Comparison of ENCODE assay signal across 26 mouse cellular contexts in the genomic region with DNA sequence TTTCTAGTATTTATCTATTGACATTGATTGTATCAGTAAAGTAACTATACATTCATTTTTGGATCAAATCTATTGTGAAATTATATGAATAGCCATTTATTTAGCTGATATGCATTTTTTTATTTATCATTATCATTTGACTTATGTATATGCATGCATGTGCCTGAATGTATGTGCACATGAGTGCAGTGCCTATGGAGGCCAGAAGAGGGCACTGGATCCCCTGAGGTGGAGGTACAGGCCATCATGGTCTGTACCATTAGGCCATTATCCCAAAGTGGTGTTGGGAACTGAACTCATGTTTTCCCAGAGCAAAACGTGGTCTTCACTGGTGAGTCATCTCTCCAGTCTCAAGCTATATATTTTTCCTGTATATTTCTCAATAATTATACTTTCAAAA.
A peak's percentile ranks its signal among the peaks of the same experiment; 100 is the strongest.
DNase-seq lines count a peak whose midpoint lies in the region; ATAC-seq and TF ChIP-seq lines count a peak whose summit lies in the region.
"Had no signal": no experiment of that assay in that cellular context is flagged by ENCODE, and none has a peak within 500 bp of the region (broad histone marks: within the 10 kb centered on the region; RNA-seq: fewer than 3 reads in every experiment).

No protein-coding gene starts in this region.

- H3K9ac ChIP-seq in forebrain, postnatal 0 days: no peak overlapping the region
- H3K9ac ChIP-seq in lung, embryonic 14.5 days: no peak overlapping the region
- H3K9ac ChIP-seq: embryonic facial prominence, embryonic 13.5 days; hindbrain, embryonic 14.5 days; limb, embryonic 15.5 days; liver, embryonic 15.5 days; midbrain, embryonic 12.5 days; neural tube, embryonic 15.5 days had no signal

- DNase-seq in forebrain, postnatal 0 days: no peak
- no peak for DNase-seq in forebrain, embryonic 10.5 days (ENCODE audit: extremely low spot score, low spot score)
- no peak for DNase-seq in lung, embryonic 14.5 days
- DNase-seq in lung, adult 18-20 months: no peak
- DNase-seq in 416B (ENCODE audit: low read depth) (peak; percentile 1), Patski (ENCODE audit: low read depth, low spot score) (no peak)
- DNase-seq in thymus, postnatal 25 days: no peak
- no peak for DNase-seq in frontal cortex, postnatal 14 days (ENCODE audit: low spot score in 2 of 2)
- DNase-seq: adrenal gland, postnatal 25 days; cerebellum, adult 18-20 months; gastrocnemius, postnatal 14 days; heart, adult 11 months; heart, postnatal 4 days; kidney, adult 11 months; kidney, postnatal 14 days; lung, postnatal 36 days; right cerebral cortex, postnatal 4 days had no signal

- POLR2A ChIA-PET in Patski (lab: Charles Lee): interaction anchor here (0.7 kb wide), 1 partner anchor 24 kb away, joined by 3 read pairs; no protein-coding TSS in a partner anchor

- TF ChIP-seq CTCF in forebrain, postnatal 0 days (IDR thresholded peaks at IDR 0.05; ENCODE audit: low read depth): peak; percentile 21; the same call in 1 of the 2 replicates
- peak; percentile 36 for TF ChIP-seq CTCF in lung, embryonic 14.5 days (IDR thresholded peaks at IDR 0.05; ENCODE audit: low read depth)
- peak; percentile 31 for TF ChIP-seq CTCF in Patski (IDR thresholded peaks at IDR 0.05)

- no peaks in the 10 kb centered on the region for H3K4me1 ChIP-seq in forebrain, postnatal 0 days (ENCODE audit: insufficient read depth)
- H3K4me1 ChIP-seq in forebrain, embryonic 10.5 days: no peaks in the 10 kb centered on the region
- no peaks in the 10 kb centered on the region for H3K4me1 ChIP-seq in lung, embryonic 14.5 days (ENCODE audit: insufficient read depth)
- H3K4me1 ChIP-seq: embryonic facial prominence, embryonic 13.5 days; limb, embryonic 10.5 days; limb, embryonic 15.5 days; liver, embryonic 15.5 days; midbrain, embryonic 12.5 days; neural tube, embryonic 15.5 days had no signal

- no peak overlapping the region for H3K4me2 ChIP-seq in forebrain, postnatal 0 days (ENCODE audit: low read depth)
- H3K4me2 ChIP-seq in lung, embryonic 14.5 days: no peak overlapping the region
- H3K4me2 ChIP-seq: embryonic facial prominence, embryonic 13.5 days; heart, embryonic 11.5 days; hindbrain, embryonic 14.5 days; limb, embryonic 15.5 days; liver, embryonic 15.5 days; midbrain, embryonic 12.5 days; neural tube, embryonic 15.5 days had no signal

- H3K27ac ChIP-seq in forebrain, postnatal 0 days (ENCODE audit: low read depth, low read length): no peak overlapping the region
- no peak overlapping the region for H3K27ac ChIP-seq in forebrain, embryonic 10.5 days
- H3K27ac ChIP-seq in lung, embryonic 14.5 days (ENCODE audit: low read depth): no peak overlapping the region
- H3K27ac ChIP-seq: embryonic facial prominence, embryonic 13.5 days; hindbrain, embryonic 14.5 days; limb, embryonic 10.5 days; limb, embryonic 15.5 days; liver, embryonic 15.5 days; midbrain, embryonic 12.5 days; neural tube, embryonic 15.5 days had no signal

- no peaks in the 10 kb centered on the region for H3K9me3 ChIP-seq in forebrain, postnatal 0 days (ENCODE audit: low read length)
- no peaks in the 10 kb centered on the region for H3K9me3 ChIP-seq in forebrain, embryonic 10.5 days
- H3K9me3 ChIP-seq in lung, embryonic 14.5 days (ENCODE audit: low read depth, low read length): no peaks in the 10 kb centered on the region
- H3K9me3 ChIP-seq: embryonic facial prominence, embryonic 13.5 days; limb, embryonic 10.5 days; limb, embryonic 15.5 days; liver, embryonic 15.5 days; midbrain, embryonic 12.5 days; neural tube, embryonic 15.5 days had no signal

- no peaks in the 10 kb centered on the region for H3K36me3 ChIP-seq in forebrain, postnatal 0 days (ENCODE audit: insufficient read depth)
- no peaks in the 10 kb centered on the region for H3K36me3 ChIP-seq in forebrain, embryonic 10.5 days (replicated peaks)
- no peaks in the 10 kb centered on the region for H3K36me3 ChIP-seq in lung, embryonic 14.5 days (ENCODE audit: insufficient read depth)
- H3K36me3 ChIP-seq: embryonic facial prominence, embryonic 13.5 days; limb, embryonic 10.5 days; limb, embryonic 15.5 days; liver, embryonic 15.5 days; midbrain, embryonic 12.5 days; neural tube, embryonic 15.5 days had no signal

- no peak for ATAC-seq in forebrain, postnatal 0 days
- ATAC-seq in lung, embryonic 14.5 days (ENCODE audit: insufficient read depth): no peak
- no peak for ATAC-seq in Patski
- ATAC-seq: inflammation-experienced regulatory T-cells, adult 6 months had no signal

- in situ Hi-C loops in Patski (cut with MboI; ENCODE audit: low pct_unique_long_range_greater_than_20kb): no loop called here

- 71% methylated on average over 1 of the region's 1 CpGs for WGBS in forebrain, postnatal 0 days
- 90% methylated on average over 1 of the region's 1 CpGs for WGBS in forebrain, embryonic 10.5 days
- WGBS in lung, embryonic 14.5 days: 90% methylated on average over 1 of the region's 1 CpGs

- no peak overlapping the region for H3K4me3 ChIP-seq in forebrain, postnatal 0 days (ENCODE audit: low read depth, low read length)
- H3K4me3 ChIP-seq in forebrain, embryonic 10.5 days: no peak overlapping the region
- H3K4me3 ChIP-seq in lung, embryonic 14.5 days (ENCODE audit: low read depth, low read length): no peak overlapping the region
- H3K4me3 ChIP-seq: embryonic facial prominence, embryonic 13.5 days; limb, embryonic 10.5 days; limb, embryonic 15.5 days; liver, embryonic 15.5 days; midbrain, embryonic 12.5 days; neural tube, embryonic 15.5 days had no signal

- H3K27me3 ChIP-seq in forebrain, postnatal 0 days (ENCODE audit: insufficient read depth, low read length): no peaks in the 10 kb centered on the region
- H3K27me3 ChIP-seq in forebrain, embryonic 10.5 days (ENCODE audit: poor library complexity, severe bottlenecking): no peaks in the 10 kb centered on the region
- no peaks in the 10 kb centered on the region for H3K27me3 ChIP-seq in lung, embryonic 14.5 days (ENCODE audit: insufficient read depth, low read length)
- H3K27me3 ChIP-seq in Patski: no peaks in the 10 kb centered on the region
- H3K27me3 ChIP-seq: embryonic facial prominence, embryonic 13.5 days; limb, embryonic 15.5 days; liver, embryonic 15.5 days; midbrain, embryonic 12.5 days; neural tube, embryonic 15.5 days had no signal

- CTCF ChIA-PET in Patski (lab: Charles Lee): no interaction called here
